Comparison of ENCODE assay signal across 26 mouse cellular contexts in the genomic region with DNA sequence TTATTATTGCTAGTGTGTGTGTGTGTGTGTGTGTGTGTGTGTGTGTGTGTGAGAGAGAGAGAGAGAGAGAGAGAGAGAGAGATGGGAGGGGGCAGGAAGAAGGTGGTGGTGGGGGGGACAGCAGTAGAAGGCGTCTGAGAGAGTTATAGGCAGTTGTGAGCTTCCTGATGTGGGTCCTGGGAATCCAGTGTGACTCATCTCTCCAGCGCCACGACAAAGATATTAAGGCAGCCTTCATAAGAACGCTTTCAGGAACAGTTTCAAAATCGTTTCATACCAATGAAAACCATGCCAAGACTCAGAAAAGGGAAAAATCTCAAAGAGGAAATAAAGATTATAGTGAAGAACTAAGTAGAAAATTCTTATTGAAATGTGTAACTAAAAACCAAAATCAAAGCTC.
"Had no signal": no experiment of that assay in that cellular context is flagged by ENCODE, and none has a peak within 500 bp of the region (broad histone marks: within the 10 kb centered on the region; RNA-seq: fewer than 3 reads in every experiment).

No protein-coding gene starts in this region.

- H3K36me3 ChIP-seq: limb, embryonic 10.5 days had no signal

- H3K9me3 ChIP-seq: heart, embryonic 13.5 days; heart, embryonic 15.5 days; hindbrain, embryonic 13.5 days; hindbrain, embryonic 15.5 days; limb, embryonic 10.5 days; limb, embryonic 12.5 days; liver, embryonic 13.5 days; liver, embryonic 15.5 days had no signal

- H3K9ac ChIP-seq: heart, embryonic 13.5 days; heart, embryonic 15.5 days; hindbrain, embryonic 13.5 days; hindbrain, embryonic 15.5 days; limb, embryonic 12.5 days; liver, embryonic 13.5 days; liver, embryonic 15.5 days had no signal

- H3K27me3 ChIP-seq: heart, embryonic 13.5 days; heart, embryonic 15.5 days; hindbrain, embryonic 13.5 days; hindbrain, embryonic 15.5 days; limb, embryonic 12.5 days; liver, embryonic 13.5 days; liver, embryonic 15.5 days had no signal

- H3K4me2 ChIP-seq: heart, embryonic 11.5 days; heart, embryonic 13.5 days; heart, embryonic 15.5 days; hindbrain, embryonic 13.5 days; hindbrain, embryonic 15.5 days; limb, embryonic 12.5 days; liver, embryonic 11.5 days; liver, embryonic 13.5 days; liver, embryonic 15.5 days had no signal

- H3K4me3 ChIP-seq: heart, embryonic 13.5 days; heart, embryonic 15.5 days; hindbrain, embryonic 13.5 days; hindbrain, embryonic 15.5 days; layer of hippocampus, adult 2 months; left cerebral cortex, adult 2 months; limb, embryonic 10.5 days; limb, embryonic 12.5 days; liver, embryonic 13.5 days; liver, embryonic 15.5 days had no signal

- ATAC-seq: hindbrain, postnatal 0 days; intestine, embryonic 16.5 days had no signal

- DNase-seq: gastrocnemius, postnatal 14 days; gastrocnemius, postnatal 36 days; heart, adult 18-20 months; heart, postnatal 14 days; heart, postnatal 36 days; kidney, adult 11 months; kidney, adult 2 months; kidney, adult 9 months; kidney, postnatal 10 days; kidney, postnatal 25 days; kidney, postnatal 4 days; liver; liver, embryonic 13.5 days had no signal

- H3K4me1 ChIP-seq: heart, embryonic 15.5 days; liver, embryonic 13.5 days; liver, embryonic 15.5 days had no signal

- H3K27ac ChIP-seq: heart, embryonic 13.5 days; heart, embryonic 15.5 days; hindbrain, embryonic 13.5 days; hindbrain, embryonic 15.5 days; hindbrain, postnatal 0 days; layer of hippocampus, adult 2 months; left cerebral cortex, adult 2 months; limb, embryonic 10.5 days; limb, embryonic 12.5 days; liver, embryonic 13.5 days; liver, embryonic 15.5 days had no signal
